Mouse (Mus musculus) gastrocnemius, adult 18-20 months (tissue): ENCODE data around the gene Chchd1. TPM values are rescaled to one million over a fixed set of nuclear protein-coding genes. Genes with fewer than 3 reads are reported as not detected.

Experiments used
- DNase-seq: peaks from one replicate; pipeline ENCODE4 v3.0.0; 2021; ENCODE audit warnings: low spot score
- long read RNA-seq, 2 experiments: library from polyadenylated mRNA; stranded (forward); transcript quantifications; one replicate each; pipeline ENCODE4 v2.0.0; 2021
- total RNA-seq, 2 experiments: library from RNA; stranded (reverse); gene quantifications; 2 replicates each; pipeline ENCODE4 v1.2.3; 2021

Chchd1 gene
- 100 to 1,000 TPM; 126 to 132 TPM for total RNA-seq
- long read RNA-seq, experiment 1, transcript Chchd1-201 (3 exons, 616 nt): major isoform, 109 of 121 reads
- long read RNA-seq, experiment 1, transcript Chchd1-205 (3 exons, 578 nt): minor isoform, 5 of 121 reads
- long read RNA-seq, experiment 1, partial matches to known transcripts: 6 of 121 reads
- long read RNA-seq, experiment 1, other reads (novel, unspliced or antisense): 0 of 121 reads
- long read RNA-seq, experiment 2, transcript Chchd1-205 (3 exons, 578 nt): minor isoform, 5 of 92 reads
- long read RNA-seq, experiment 2, transcript Chchd1-201 (3 exons, 616 nt): major isoform, 85 of 92 reads
- long read RNA-seq, experiment 2, partial matches to known transcripts: 0 of 92 reads
- long read RNA-seq, experiment 2, other reads (novel, unspliced or antisense): 1 of 92 reads

- DNase-seq: peak; percentile 93
These were observed at the start of gene Chchd1 for GRCm38 (mm10) chr14:20702741-20703381. Gene Chchd1 (plus strand): TSS chr14:20703006.

- no peak for DNase-seq
These were observed 48.0 kb upstream of the Chchd1 start for GRCm38 (mm10) chr14:20654690-20655421.

DNA sequence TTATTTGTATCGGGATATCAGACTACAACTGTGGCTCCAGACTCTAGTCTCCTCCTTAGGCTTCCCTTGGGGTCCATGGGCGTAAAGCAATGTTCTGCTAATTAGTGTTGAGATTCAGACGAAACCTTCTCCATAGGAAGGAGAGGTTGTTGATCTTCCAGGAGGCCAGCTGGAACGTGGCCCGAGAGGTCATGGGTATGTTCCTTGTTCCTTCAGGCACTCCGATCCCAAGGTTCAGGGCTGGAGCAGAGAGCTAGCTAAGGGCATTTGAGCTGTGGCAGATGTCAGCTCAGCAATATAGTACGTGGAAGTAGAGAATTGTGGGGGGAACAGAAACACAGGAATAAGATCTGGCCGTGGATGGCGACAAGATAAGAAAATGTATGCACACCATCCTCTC lies 47.1 kb upstream of the Chchd1 start:
- DNase-seq: peak; percentile 85

GRCm38 (mm10) chr14:20656361-20656760 lies 46.4 kb upstream of the Chchd1 start, which contains the start of gene Myoz1:
Gene Myoz1 (minus strand): TSS chr14:20656540.
- peak; percentile 81 for DNase-seq

- peak; percentile 77 for DNase-seq
These were observed 44.5 kb upstream of the Chchd1 start for GRCm38 (mm10) chr14:20658326-20658725.

DNA sequence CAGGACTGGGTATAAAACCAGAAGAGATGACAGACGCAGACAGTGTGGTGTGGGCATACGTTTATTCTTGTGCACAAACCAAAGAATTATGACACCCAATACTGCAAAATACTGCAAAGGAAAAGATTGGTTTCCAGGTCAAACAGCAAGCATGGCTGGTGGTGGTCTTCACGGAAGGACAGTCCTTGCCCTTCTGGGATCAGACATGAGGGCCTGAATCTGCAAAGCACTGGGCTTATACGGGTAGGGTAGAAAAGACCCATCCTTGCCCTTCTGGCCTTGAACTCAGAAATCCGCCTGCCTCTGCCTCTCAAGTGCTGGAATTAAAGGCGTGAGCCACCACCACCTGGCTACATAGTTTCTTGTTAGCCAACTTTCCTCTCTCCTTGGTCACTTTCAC lies 43.9 kb upstream of the Chchd1 start:
- DNase-seq: no peak

DNA sequence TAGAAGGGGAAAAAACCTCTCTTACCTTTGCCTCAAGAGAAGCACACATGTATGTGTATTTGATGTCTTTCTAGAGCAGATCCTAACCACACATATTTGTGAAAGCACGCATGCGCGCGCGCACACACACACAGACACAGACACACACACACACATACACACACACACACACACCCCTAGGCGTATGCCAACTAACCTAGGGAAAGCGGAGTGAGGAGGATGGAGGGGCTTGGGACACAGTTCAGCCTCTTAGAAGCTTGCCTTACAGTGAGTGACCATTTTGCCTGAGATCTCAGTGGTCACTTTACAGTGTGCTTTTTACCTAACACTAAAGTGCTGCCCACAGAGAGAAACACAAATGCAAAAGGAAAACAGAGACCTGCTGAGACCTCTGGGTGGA lies 43.1 kb upstream of the Chchd1 start:
- DNase-seq: no peak

DNA sequence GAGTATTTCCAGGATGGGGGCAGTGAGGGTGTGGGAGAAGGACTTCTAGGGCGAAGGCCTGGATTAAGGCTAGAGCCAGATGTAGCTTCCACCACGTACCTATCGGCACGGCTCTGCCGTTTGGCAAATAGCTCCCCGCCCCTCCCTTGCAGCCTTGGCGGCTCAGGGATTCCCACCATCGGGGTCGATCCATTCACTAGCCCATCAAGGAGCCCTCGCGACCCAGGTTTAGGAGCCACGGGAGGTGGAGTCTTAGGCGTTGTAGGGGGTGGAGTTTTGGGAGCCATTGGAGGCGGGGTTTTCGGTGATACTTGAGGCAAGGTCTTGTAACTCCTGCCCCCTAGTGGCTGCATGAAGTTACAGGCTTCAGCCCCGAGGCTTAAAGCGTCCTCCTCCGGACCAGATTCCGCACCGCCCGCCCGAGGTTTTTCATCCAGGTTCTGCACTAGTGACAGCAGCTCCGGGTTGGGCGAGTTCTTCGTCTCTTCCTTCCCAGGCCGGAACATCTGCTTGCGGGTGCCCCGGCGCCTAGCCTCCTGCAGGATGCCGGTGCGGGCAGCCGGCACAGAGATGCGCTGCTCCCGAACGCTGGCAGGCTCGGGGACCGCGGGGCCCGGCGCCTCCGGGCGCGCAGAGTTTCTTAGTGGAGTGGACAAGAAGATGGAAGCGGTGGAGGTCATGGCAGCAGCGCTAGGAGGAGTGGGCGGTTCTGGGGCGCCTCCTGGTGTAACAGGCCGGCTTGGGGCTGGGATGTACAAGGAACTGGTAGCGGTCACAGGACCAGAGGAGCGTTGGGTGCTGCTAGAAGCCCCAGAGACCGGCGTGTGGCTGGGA lies 41.8 kb upstream of the Chchd1 start:
- peak; percentile 98 for DNase-seq

DNA sequence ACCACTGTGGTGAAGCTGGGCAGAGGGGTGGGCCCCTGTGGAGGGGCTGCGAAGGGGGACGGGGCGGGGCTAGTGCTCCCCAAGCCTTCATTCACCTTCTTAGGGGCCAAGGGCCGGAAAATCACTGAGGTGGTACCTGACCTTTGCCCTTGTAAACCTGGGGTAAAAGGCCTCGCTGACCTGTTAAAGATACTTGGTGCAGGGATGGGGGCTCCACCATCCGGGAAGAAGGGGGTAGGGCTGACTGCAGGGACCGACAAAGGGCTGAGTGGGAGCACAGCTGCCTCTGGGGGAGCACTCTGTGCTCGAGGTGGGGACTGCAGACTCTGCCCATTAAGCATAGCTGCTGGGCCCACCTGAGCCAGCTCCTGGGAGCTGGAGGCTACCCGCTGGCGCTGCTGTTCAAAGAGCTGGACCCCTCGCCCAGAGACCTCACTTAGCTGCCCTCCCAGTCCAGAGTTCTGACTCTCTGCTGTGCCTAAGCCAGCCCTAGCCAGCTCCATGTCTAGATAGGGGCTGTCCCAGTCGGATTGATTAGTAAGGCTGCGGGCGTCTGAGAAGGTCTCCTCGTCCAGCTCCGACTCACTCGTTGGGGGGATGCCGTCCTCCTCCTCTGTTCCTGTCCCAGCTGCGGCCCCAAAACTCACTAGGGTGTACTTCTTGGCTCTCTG lies 41.0 kb upstream of the Chchd1 start:
- no peak for DNase-seq

- DNase-seq: no peak
These were observed 40.1 kb upstream of the Chchd1 start for GRCm38 (mm10) chr14:20662740-20663139.

GRCm38 (mm10) chr14:20663601-20664000 lies 39.2 kb upstream of the Chchd1 start:
- DNase-seq: no peak

GRCm38 (mm10) chr14:20664436-20664835 lies 38.4 kb upstream of the Chchd1 start:
- DNase-seq: peak; percentile 78

DNA sequence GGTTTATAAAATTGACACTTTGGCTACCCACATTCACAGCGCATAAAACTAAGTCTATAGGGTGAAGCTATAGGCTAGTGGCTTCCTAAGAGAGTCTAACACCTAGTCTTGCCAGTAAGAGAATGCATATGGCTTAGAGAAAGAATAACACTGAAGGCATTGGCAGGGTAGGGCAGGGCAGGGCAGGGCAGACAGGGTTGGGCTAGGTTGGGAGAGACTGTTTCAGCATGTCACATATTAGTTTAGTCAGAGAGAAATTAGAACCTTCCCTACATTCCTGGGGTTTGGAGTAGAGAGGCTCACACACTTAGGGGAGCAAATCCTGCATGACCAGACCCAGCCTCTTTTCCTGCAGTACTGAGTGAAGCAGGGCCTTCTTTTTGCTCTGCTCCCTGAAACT lies 35.3 kb upstream of the Chchd1 start:
- DNase-seq: no peak

- peak; percentile 87 for DNase-seq
These were observed 34.5 kb upstream of the Chchd1 start, which contains the start of gene Synpo2l for GRCm38 (mm10) chr14:20668154-20668810. Gene Synpo2l (minus strand): TSS chr14:20668354.

- no peak for DNase-seq
These were observed 29.8 kb upstream of the Chchd1 start for GRCm38 (mm10) chr14:20672990-20673389.

DNA sequence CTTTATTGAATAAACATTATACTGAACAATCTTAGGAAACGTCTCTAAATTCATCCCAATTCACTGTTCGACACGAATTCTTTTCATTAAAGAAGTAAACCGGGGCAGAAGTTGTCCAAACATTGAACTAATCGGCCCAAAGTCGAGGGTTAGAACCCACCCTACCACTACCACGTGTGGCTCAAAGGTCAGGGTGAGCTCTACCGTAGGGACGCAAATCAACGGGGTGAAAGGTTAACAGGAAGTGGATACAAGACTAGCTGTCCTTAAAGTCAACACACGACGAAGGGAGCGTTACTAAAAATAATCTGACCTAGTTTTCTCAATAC lies 29.1 kb upstream of the Chchd1 start:
- peak; percentile 77 for DNase-seq

DNA sequence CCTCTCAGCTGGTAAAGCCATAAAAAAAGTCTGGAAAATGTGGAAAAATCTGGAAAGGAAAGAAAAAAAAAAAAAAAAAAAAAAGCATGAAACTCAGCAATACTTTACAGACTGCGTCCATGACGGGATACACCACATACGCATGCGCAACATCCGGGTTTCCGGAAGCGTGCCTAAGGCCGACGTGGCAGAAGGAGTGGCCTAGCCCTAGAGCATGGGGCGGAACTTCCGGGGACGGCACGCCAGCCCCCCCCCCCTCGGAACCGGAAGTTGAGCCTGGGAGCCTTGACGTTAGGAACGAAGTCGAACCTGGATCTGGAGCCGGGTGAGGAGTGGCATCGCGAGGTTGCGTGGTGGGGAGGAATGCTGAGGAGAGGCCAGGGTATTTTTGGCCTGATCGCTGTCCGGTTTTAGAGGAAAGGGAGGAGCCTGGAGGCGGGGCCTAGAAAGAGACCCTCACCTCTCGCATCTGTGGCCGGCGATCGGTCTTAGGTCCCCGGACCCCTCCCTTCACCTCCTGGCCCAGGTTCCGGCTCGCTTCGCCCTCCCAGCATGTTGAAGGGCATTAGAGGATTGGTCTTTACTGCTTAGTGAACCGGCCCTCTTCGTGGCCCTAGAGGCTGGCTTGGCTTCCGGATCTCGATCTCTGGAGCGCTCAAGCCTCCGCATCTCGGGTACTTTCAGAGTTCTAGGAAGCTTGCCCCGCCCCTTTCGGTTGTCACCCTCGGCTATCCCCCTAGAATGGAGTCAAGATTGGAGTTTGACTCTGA lies 28.6 kb upstream of the Chchd1 start, which contains the start of gene Sec24c:
TSS of gene Sec24c (plus strand) at position 245 of the 770 bp plus-strand sequence.
- peak; percentile 99 for DNase-seq

DNA sequence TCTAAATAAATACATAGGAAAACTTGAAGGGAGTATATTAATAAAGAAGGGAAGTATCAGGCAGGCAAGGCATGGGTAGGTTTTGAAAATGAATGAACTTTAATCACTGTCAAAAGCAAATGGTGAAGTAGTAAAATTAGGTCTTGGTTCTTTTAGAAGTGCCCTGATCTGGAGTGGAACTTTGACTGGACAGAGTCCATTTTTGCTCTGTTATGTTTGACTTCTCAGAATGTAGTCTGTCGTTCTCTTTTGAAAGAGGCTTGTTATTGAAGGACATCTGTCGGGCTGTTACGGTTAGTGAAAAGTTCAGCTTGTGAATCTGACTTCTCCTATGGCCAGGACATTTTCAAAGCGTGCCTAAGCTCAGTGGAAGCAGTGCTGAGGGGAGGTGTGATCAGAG lies 24.9 kb upstream of the Chchd1 start:
- no peak for DNase-seq

DNA sequence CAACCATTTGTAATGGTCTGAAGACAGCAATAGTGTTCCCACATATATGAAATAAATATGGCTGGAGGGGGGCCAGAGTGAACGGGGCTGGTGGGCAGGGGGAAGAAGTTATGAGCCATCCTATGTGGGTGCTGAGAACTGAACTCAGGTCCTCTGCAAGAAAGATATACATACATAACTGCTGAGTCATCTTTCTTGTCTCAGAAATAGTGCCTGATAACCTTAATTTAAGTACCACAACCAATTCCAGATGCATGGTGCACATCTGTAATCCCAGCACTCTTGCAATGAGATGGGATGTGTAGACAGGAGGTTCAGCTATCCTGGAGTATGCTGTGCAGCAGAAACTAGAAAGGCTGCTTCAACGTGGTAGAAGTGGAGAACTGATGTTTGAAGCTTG lies 21.1 kb upstream of the Chchd1 start:
- DNase-seq: no peak
